Mouse (Mus musculus) urinary bladder, postnatal 10 days (tissue): Measurements from ENCODE around the gene S1pr5.
"Not testable (repeated sequence)": the region's sequence is repeated elsewhere in the genome, so short reads cannot be mapped to it uniquely, and the experiment has no call there.

ENCODE experiments used
- DNase-seq: peaks from one replicate; pipeline ENCODE4 v3.0.0; 2022; ENCODE audit warnings: low spot score

Gene S1pr5

GRCm38 (mm10) chr9:21266889-21267288 is 18.6 kb upstream of the S1pr5 start:
- DNase-seq = no peak

- no peak for DNase-seq
Observed at GRCm38 (mm10) chr9:21265611-21266010, 17.4 kb upstream of the S1pr5 start.

- peak; percentile 90 for DNase-seq
Observed at GRCm38 (mm10) chr9:21265000-21265561, 16.8 kb upstream of the S1pr5 start, which contains the start of gene Atg4d. TSS of gene Atg4d (plus strand) at chr9:21265293.

GRCm38 (mm10) chr9:21264272-21264999 is 16.2 kb upstream of the S1pr5 start:
- DNase-seq = no peak

GRCm38 (mm10) chr9:21261831-21262230 is 13.6 kb upstream of the S1pr5 start:
- DNase-seq = no peak

- DNase-seq = no peak
Observed at GRCm38 (mm10) chr9:21260491-21261040, 12.3 kb upstream of the S1pr5 start.

GRCm38 (mm10) chr9:21256349-21256748 is 8.1 kb upstream of the S1pr5 start:
- DNase-seq = not testable (repeated sequence)

- DNase-seq = no peak
Observed at GRCm38 (mm10) chr9:21254690-21255089, 6.4 kb upstream of the S1pr5 start.

GRCm38 (mm10) chr9:21251116-21251735 is 3.0 kb upstream of the S1pr5 start:
- no peak for DNase-seq

GRCm38 (mm10) chr9:21250509-21250908 is 2.3 kb upstream of the S1pr5 start:
- DNase-seq = no peak

- DNase-seq = no peak
Observed at GRCm38 (mm10) chr9:21249629-21250508, 1.6 kb upstream of the S1pr5 start.

GRCm38 (mm10) chr9:21246342-21246741 is 1.9 kb downstream of the S1pr5 start:
- no peak for DNase-seq

GRCm38 (mm10) chr9:21245113-21245487 is 3.1 kb downstream of the S1pr5 start:
- no peak for DNase-seq

GRCm38 (mm10) chr9:21244428-21245112 is 3.7 kb downstream of the S1pr5 start:
- DNase-seq = no peak

GRCm38 (mm10) chr9:21243826-21244427 is 4.3 kb downstream of the S1pr5 start:
- DNase-seq = no peak

- DNase-seq = no peak
Observed at GRCm38 (mm10) chr9:21241343-21241742, 6.9 kb downstream of the S1pr5 start.

GRCm38 (mm10) chr9:21239465-21239848 is 8.8 kb downstream of the S1pr5 start:
- DNase-seq = no peak

- peak; percentile 26 for DNase-seq
Observed at GRCm38 (mm10) chr9:21238733-21239464, 9.3 kb downstream of the S1pr5 start, which contains the start of gene Keap1. TSS of gene Keap1 (minus strand) at chr9:21239361.

GRCm38 (mm10) chr9:21238004-21238732 is 10.1 kb downstream of the S1pr5 start:
- DNase-seq = no peak
